Comparison of ENCODE assay signal across 19 mouse cellular contexts in the genomic region with DNA sequence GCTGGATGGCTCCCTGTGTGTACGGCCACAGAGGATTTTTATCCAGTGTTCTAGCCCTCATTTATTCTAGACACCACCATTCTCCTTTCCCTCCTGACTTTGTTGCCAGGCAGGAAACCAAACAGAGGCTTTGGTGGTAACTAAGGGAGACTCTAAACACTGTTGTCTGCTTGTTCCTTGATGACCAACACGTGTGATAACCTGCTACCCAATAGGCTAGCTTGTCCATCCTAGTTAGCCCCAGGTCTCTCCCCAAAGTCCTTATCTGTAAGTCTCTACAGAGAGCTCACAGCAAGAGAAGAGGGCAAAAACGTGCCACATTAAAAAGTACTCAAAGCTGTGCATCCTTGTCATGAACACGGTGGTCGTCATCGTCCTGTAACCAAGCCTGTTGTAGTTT. TPM values are rescaled to one million over a fixed set of nuclear protein-coding genes. Genes with fewer than 3 reads are reported as not detected.
"Had no signal": no experiment of that assay in that cellular context is flagged by ENCODE, and none has a peak within 500 bp of the region (broad histone marks: within the 10 kb centered on the region; RNA-seq: fewer than 3 reads in every experiment).

Cdhr3 (minus strand) TSS at position 101 of the 400 bp plus-strand sequence.

- H3K27ac ChIP-seq: lung, embryonic 15.5 days; midbrain, embryonic 13.5 days; midbrain, embryonic 15.5 days; neural tube, embryonic 12.5 days had no signal

- DNase-seq: lung, adult 18-20 months; lung, postnatal 14 days; lung, postnatal 4 days; right cerebral cortex, postnatal 14 days; spleen, adult 18-20 months; thymus, adult 18-20 months; thymus, postnatal 14 days; thymus, postnatal 36 days had no signal

- H3K27me3 ChIP-seq: lung, embryonic 15.5 days; midbrain, embryonic 13.5 days; midbrain, embryonic 15.5 days; neural tube, embryonic 12.5 days had no signal

- H3K4me1 ChIP-seq: lung, embryonic 15.5 days; midbrain, embryonic 13.5 days; midbrain, embryonic 15.5 days; neural tube, embryonic 12.5 days had no signal

- H3K36me3 ChIP-seq: lung, embryonic 15.5 days; midbrain, embryonic 13.5 days; midbrain, embryonic 15.5 days; neural tube, embryonic 12.5 days had no signal

- H3K4me2 ChIP-seq: lung, embryonic 15.5 days; midbrain, embryonic 11.5 days; midbrain, embryonic 13.5 days; midbrain, embryonic 15.5 days; neural tube, embryonic 12.5 days had no signal

- H3K4me3 ChIP-seq: lung, embryonic 15.5 days; midbrain, embryonic 13.5 days; midbrain, embryonic 15.5 days; neural tube, embryonic 12.5 days had no signal

- H3K9ac ChIP-seq: lung, embryonic 15.5 days; midbrain, embryonic 13.5 days; midbrain, embryonic 15.5 days; neural tube, embryonic 12.5 days had no signal

- ATAC-seq: lung, postnatal 0 days; midbrain, embryonic 13.5 days; midbrain, embryonic 15.5 days had no signal

- H3K9me3 ChIP-seq: lung, embryonic 15.5 days; midbrain, embryonic 13.5 days; midbrain, embryonic 15.5 days; neural tube, embryonic 12.5 days had no signal

RNA-seq across cellular contexts. Expression of gene Cdhr3, which starts in this region (rescaled TPM):
- total RNA-seq: megakaryocyte, adult 5-6 weeks; megakaryocyte-erythroid progenitor cell, adult 5-6 weeks; monocyte, adult 5-6 weeks; neutrophil, adult 5-6 weeks had no signal
- polyA plus RNA-seq: liver, embryonic 16.5 days; midbrain, embryonic 11.5 days; midbrain, embryonic 13.5 days had no signal
